Mouse (Mus musculus) CH12.LX (cell line): ENCODE measurements around the gene Stt3a.

Source experiments
- CHD2 ChIP-seq: IDR thresholded peaks from 2 replicates; pipeline ENCODE4 v1.6.1; 2011; ENCODE audit warnings: low read length, improper control_type of control experiment
- NRF1 ChIP-seq: IDR thresholded peaks from 2 replicates; pipeline ENCODE4 v1.6.1; 2014; ENCODE audit warnings: low read depth, mild to moderate bottlenecking, inconsistent platforms, low read length, improper control_type of control experiment, moderate library complexity
- POLR2A ChIP-seq: IDR thresholded peaks from 2 replicates; pipeline ENCODE4 v1.6.1; 2011; ENCODE audit warnings: low read depth, mild to moderate bottlenecking, improper control_type of control experiment, low read length
- SIN3A ChIP-seq: IDR thresholded peaks from 2 replicates; pipeline ENCODE4 v1.6.1; 2012; ENCODE audit warnings: low read length, improper control_type of control experiment, inconsistent platforms

- no peak for TF ChIP-seq SIN3A
- TF ChIP-seq POLR2A, result no peak
- no peak for TF ChIP-seq CHD2
- no peak for TF ChIP-seq NRF1
Measured at GRCm38 (mm10) chr9:36803386-36803785, 35.9 kb upstream of the Stt3a start.
